Mouse (Mus musculus) MEL (cell line): ENCODE data around the gene Olfr884. TPM values are rescaled to one million over a fixed set of nuclear protein-coding genes. Genes with fewer than 3 reads are reported as not detected.

Experiments
- DNase-seq: peaks from one replicate; pipeline ENCODE4 v3.0.0; 2011; ENCODE audit warnings: low read depth, low spot score
- H3K27ac ChIP-seq: 2 replicates; pipeline ENCODE4 v1.5.1; 2012; ENCODE audit warnings: low read depth, mild to moderate bottlenecking, control low read depth, low read length, moderate library complexity; ENCODE audit not compliant: control insufficient read depth
- H3K27me3 ChIP-seq, 2 experiments: fragments of 150-350 bp in 1 of 2; sonication (generic) in 1 of 2; 2 replicates each; pipeline ENCODE4 v1.6.1; 2012; ENCODE audit warnings: low read length in 2 of 2, mild to moderate bottlenecking in 2 of 2, improper control_type of control experiment in 1 of 2, moderate library complexity in 1 of 2; ENCODE audit not compliant: insufficient read depth in 2 of 2, control insufficient read depth in 1 of 2
- H3K36me3 ChIP-seq, 2 experiments: 2 replicates each; pipeline ENCODE4 v1.6.1; 2012 to 2014; ENCODE audit warnings: low read length in 2 of 2, improper control_type of control experiment in 1 of 2, inconsistent platforms in 1 of 2, mild to moderate bottlenecking in 1 of 2; ENCODE audit not compliant: insufficient read depth in 2 of 2, control insufficient read depth in 1 of 2
- H3K4me1 ChIP-seq, 2 experiments: fragments of 150-350 bp in 1 of 2; sonication (generic) in 1 of 2; 2 replicates each; pipeline ENCODE4 v1.6.1; 2012; ENCODE audit warnings: low read length in 2 of 2, improper control_type of control experiment in 1 of 2, mild to moderate bottlenecking in 1 of 2; ENCODE audit not compliant: insufficient read depth in 2 of 2, control insufficient read depth in 1 of 2
- H3K4me3 ChIP-seq, 2 experiments: fragments of 150-350 bp in 1 of 2; sonication (generic) in 1 of 2; 2 replicates each; pipeline ENCODE4 v1.5.1; 2012; ENCODE audit warnings: low read depth in 2 of 2, low read length in 2 of 2, mild to moderate bottlenecking in 2 of 2, moderate library complexity in 2 of 2, control low read depth in 1 of 2, improper control_type of control experiment in 1 of 2; ENCODE audit not compliant: control insufficient read depth in 1 of 2, insufficient read depth in 1 of 2
- H3K79me2 ChIP-seq: 2 replicates; pipeline ENCODE4 v1.6.1; 2012; ENCODE audit warnings: mild to moderate bottlenecking, low read length, moderate library complexity; ENCODE audit not compliant: control insufficient read depth, poor library complexity, insufficient read depth
- H3K9ac ChIP-seq: 2 replicates; pipeline ENCODE4 v1.6.1; 2012; ENCODE audit warnings: low read depth, mild to moderate bottlenecking, control low read depth, low read length, moderate library complexity; ENCODE audit not compliant: control insufficient read depth, poor library complexity, severe bottlenecking
- H3K9me3 ChIP-seq: fragments of 150-350 bp; sonication (generic); replicated peaks from 2 replicates; pipeline ENCODE4 v1.6.1; 2012; ENCODE audit warnings: mild to moderate bottlenecking, low read length, improper control_type of control experiment, moderate library complexity; ENCODE audit not compliant: insufficient read depth
- CTCF ChIP-seq, 3 experiments: IDR thresholded peaks in 2 of 3; conservative IDR thresholded peaks in 1 of 3; 2 replicates each; pipeline ENCODE4 v1.5.1; 2011 to 2012; ENCODE audit warnings: low read length in 3 of 3, low read depth in 2 of 3, mild to moderate bottlenecking in 2 of 3, improper control_type of control experiment in 1 of 3, inconsistent platforms in 1 of 3, mixed read lengths in 1 of 3, moderate library complexity in 1 of 3; ENCODE audit not compliant: control insufficient read depth in 1 of 3, insufficient read depth in 1 of 3, poor library complexity in 1 of 3, severe bottlenecking in 1 of 3
- ETS1 ChIP-seq: IDR thresholded peaks from 2 replicates; pipeline ENCODE4 v1.6.1; 2012; ENCODE audit warnings: low read depth, mild to moderate bottlenecking, inconsistent platforms, low read length, improper control_type of control experiment, moderate library complexity
- GABPA ChIP-seq: IDR thresholded peaks from 2 replicates; pipeline ENCODE4 v1.6.1; 2012; ENCODE audit warnings: low read depth, mild to moderate bottlenecking, inconsistent platforms, low read length, improper control_type of control experiment, moderate library complexity
- KAT2A ChIP-seq: conservative IDR thresholded peaks from 2 replicates; pipeline ENCODE4 v1.6.1; 2012; ENCODE audit warnings: low read depth, low read length, improper control_type of control experiment, inconsistent platforms
- MXI1 ChIP-seq: IDR thresholded peaks from 2 replicates; pipeline ENCODE4 v1.6.1; 2011; ENCODE audit warnings: mild to moderate bottlenecking, low read depth, low read length, improper control_type of control experiment
- POLR2AphosphoS5 ChIP-seq: IDR thresholded peaks from 2 replicates; pipeline ENCODE4 v1.6.1; 2012; ENCODE audit warnings: low read depth, borderline replicate concordance, mild to moderate bottlenecking, inconsistent platforms, low read length, moderate library complexity, mixed read lengths
- SIN3A ChIP-seq: IDR thresholded peaks from 2 replicates; pipeline ENCODE4 v1.6.1; 2012; ENCODE audit warnings: low read length, improper control_type of control experiment, inconsistent platforms
- SMC3 ChIP-seq: IDR thresholded peaks from 2 replicates; pipeline ENCODE4 v1.6.1; 2011; ENCODE audit warnings: low read depth, low read length, improper control_type of control experiment
- USF1 ChIP-seq: IDR thresholded peaks from 2 replicates; pipeline ENCODE4 v1.6.1; 2014; ENCODE audit warnings: low read depth, mild to moderate bottlenecking, inconsistent platforms, low read length, improper control_type of control experiment, moderate library complexity
- polyA plus RNA-seq, 2 experiments: library from polyadenylated mRNA; stranded (reverse) in 1 of 2; unstranded in 1 of 2; fragments of >175 nt in 1 of 2; fragments of >200 nt in 1 of 2; gene quantifications; 2 replicates each; pipeline versions ENCODE4 v1.2.1 to v1.2.4; 2012; ENCODE audit warnings: low replicate concordance in 2 of 2, low read depth in 1 of 2; ENCODE audit not compliant: insufficient read length in 2 of 2, insufficient read depth in 1 of 2, missing spikeins in 1 of 2
- total RNA-seq: library from RNA; depleted of rRNA; stranded (reverse); fragments of 300-350 nt; gene quantifications from 2 replicates; pipeline ENCODE4 v1.2.3, GENCODE M21; 2012; rRNA removed

The Olfr884 gene
- total and polyA plus RNA-seq, 3 experiments = not detected

GRCm38 (mm10) chr9:38061022-38061421 lies 14.7 kb downstream of the Olfr884 start, which contains the start of gene Olfr885:
Gene Olfr885 (plus strand): TSS chr9:38061322.
- H3K36me3 ChIP-seq = no peaks in the 10 kb centered on the region
- no peaks in the 10 kb centered on the region; the same call in 1 of the 2 replicates for H3K9me3 ChIP-seq
- no peak within 1 kb of the TSS for H3K9ac ChIP-seq
- no peaks in the 10 kb centered on the region for H3K27me3 ChIP-seq
- DNase-seq = no peak
- H3K27ac ChIP-seq = no peak within 1 kb of the TSS
- no peaks in the 10 kb centered on the region for H3K79me2 ChIP-seq
- no peak for TF ChIP-seq GABPA
- no peak within 1 kb of the TSS for H3K4me3 ChIP-seq
- H3K4me1 ChIP-seq = no peaks in the 10 kb centered on the region

- Histone ChIP-seq H3K27me3 (no peaks in the 10 kb centered on the region), H3K36me3 (no peaks in the 10 kb centered on the region), H3K9ac (no peak within 1 kb of the TSS), H3K4me1 (no peaks in the 10 kb centered on the region), H3K79me2 (no peaks in the 10 kb centered on the region), H3K9me3 (no peaks in the 10 kb centered on the region), H3K4me3 (no peak within 1 kb of the TSS), H3K27ac (no peak within 1 kb of the TSS)
- no peak for DNase-seq
- TF ChIP-seq SMC3 = no peak
- no peak for TF ChIP-seq USF1
- no peak for TF ChIP-seq ETS1
- TF ChIP-seq CTCF (IDR thresholded peaks at IDR 0.05 in 2 of 3, conservative IDR thresholded peaks at IDR 0.05 in 1 of 3; ENCODE audit: control insufficient read depth in 1 of 3, insufficient read depth in 1 of 3, low read depth in 2 of 3, low read length in 3 of 3, poor library complexity in 1 of 3, severe bottlenecking in 1 of 3) = no peak
- no peak for TF ChIP-seq KAT2A
- no peak for TF ChIP-seq SIN3A
- no peak for TF ChIP-seq POLR2AphosphoS5
- TF ChIP-seq MXI1 = no peak
Measured at GRCm38 (mm10) chr9:38083772-38084171, 37.4 kb downstream of the Olfr884 start, which contains the start of gene Olfr887. Gene Olfr887 (plus strand): TSS chr9:38084072.

Other genes starting within 250 kb of the Olfr884 start
- not detected in 2 replicates for gene Olfr876, start 243.5 kb upstream of the Olfr884 start, total RNA-seq
- not detected for gene Olfr876, start 243.5 kb upstream of the Olfr884 start, polyA plus RNA-seq
- gene Olfr877, start 192.3 kb upstream of the Olfr884 start, total RNA-seq = not detected in 2 replicates
- not detected for gene Olfr877, start 192.3 kb upstream of the Olfr884 start, polyA plus RNA-seq
- gene Olfr145, start 149.8 kb upstream of the Olfr884 start, total RNA-seq = not detected in 2 replicates
- gene Olfr145, start 149.8 kb upstream of the Olfr884 start, polyA plus RNA-seq = not detected
- gene Olfr878, start 128.7 kb upstream of the Olfr884 start, total RNA-seq = not detected in 2 replicates
- gene Olfr878, start 128.7 kb upstream of the Olfr884 start, polyA plus RNA-seq = not detected
- not detected in 2 replicates for gene Olfr881, start 54.7 kb upstream of the Olfr884 start, total RNA-seq
- gene Olfr881, start 54.7 kb upstream of the Olfr884 start, polyA plus RNA-seq = not detected
- not detected in 2 replicates for gene Olfr883, start 20.7 kb upstream of the Olfr884 start, total RNA-seq
- not detected for gene Olfr883, start 20.7 kb upstream of the Olfr884 start, polyA plus RNA-seq
- not detected in 2 replicates for gene Olfr885, start 14.8 kb downstream of the Olfr884 start, total RNA-seq
- not detected for gene Olfr885, start 14.8 kb downstream of the Olfr884 start, polyA plus RNA-seq
- not detected in 2 replicates for gene Olfr887, start 37.5 kb downstream of the Olfr884 start, total RNA-seq
- gene Olfr887, start 37.5 kb downstream of the Olfr884 start, polyA plus RNA-seq = not detected
- gene Olfr888, start 61.6 kb downstream of the Olfr884 start, total RNA-seq = not detected in 2 replicates
- not detected for gene Olfr888, start 61.6 kb downstream of the Olfr884 start, polyA plus RNA-seq
- gene Olfr889, start 68.6 kb downstream of the Olfr884 start, total RNA-seq = 2.8 and 3.7 TPM in 2 replicates
- 10 to 100 TPM in 1 of 2 experiments, not detected in 1; 23.6 TPM for gene Olfr889, start 68.6 kb downstream of the Olfr884 start, polyA plus RNA-seq
- gene Olfr890, start 96.0 kb downstream of the Olfr884 start, total RNA-seq = not detected in 2 replicates
- not detected for gene Olfr890, start 96.0 kb downstream of the Olfr884 start, polyA plus RNA-seq
- not detected in 2 replicates for gene Olfr891, start 134.3 kb downstream of the Olfr884 start, total RNA-seq
- not detected for gene Olfr891, start 134.3 kb downstream of the Olfr884 start, polyA plus RNA-seq
- gene Olfr893, start 161.8 kb downstream of the Olfr884 start, total RNA-seq = not detected in 2 replicates
- gene Olfr893, start 161.8 kb downstream of the Olfr884 start, polyA plus RNA-seq = not detected
- not detected in 2 replicates for gene Olfr894, start 171.5 kb downstream of the Olfr884 start, total RNA-seq
- gene Olfr894, start 171.5 kb downstream of the Olfr884 start, polyA plus RNA-seq = not detected
- gene Olfr143, start 206.2 kb downstream of the Olfr884 start, total RNA-seq = not detected in 2 replicates
- gene Olfr143, start 206.2 kb downstream of the Olfr884 start, polyA plus RNA-seq = not detected
- gene Olfr895, start 221.3 kb downstream of the Olfr884 start, total RNA-seq = not detected in 2 replicates
- gene Olfr895, start 221.3 kb downstream of the Olfr884 start, polyA plus RNA-seq = not detected
- gene Olfr896-ps1, start 244.6 kb downstream of the Olfr884 start, total RNA-seq = not detected in 2 replicates
- gene Olfr896-ps1, start 244.6 kb downstream of the Olfr884 start, polyA plus RNA-seq = not detected